Mouse (Mus musculus): ENCODE results near the gene Rbfox2. TPM values are rescaled to one million over a fixed set of nuclear protein-coding genes. Genes with fewer than 3 reads are reported as not detected.

The Rbfox2 gene
- polyA plus RNA-seq, 1 experiment from 2014 or later, result 57.8 TPM

DNA sequence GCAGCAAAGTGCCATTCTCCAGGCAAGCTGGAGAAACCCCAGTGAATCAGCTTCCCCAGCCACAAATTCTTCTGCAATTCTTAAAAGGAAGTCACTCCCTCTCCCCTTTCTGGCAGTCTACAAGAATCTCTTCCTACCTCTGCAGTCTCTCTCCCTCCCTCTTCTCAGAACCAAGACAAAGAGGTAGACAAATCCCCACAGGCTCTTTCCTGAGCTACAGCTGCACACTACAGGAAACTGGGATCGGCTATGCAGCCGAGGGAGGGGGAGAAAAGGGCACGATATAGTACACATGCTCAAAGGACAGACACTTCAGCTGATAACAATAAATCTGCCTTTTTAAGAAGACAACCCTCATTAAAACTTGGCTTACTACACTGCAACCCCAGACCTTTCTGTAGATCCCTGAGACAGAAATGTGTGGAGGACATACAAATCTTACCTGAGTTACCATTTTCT lies 153.7 kb downstream of the Rbfox2 start:
- Histone ChIP-seq H3K27me3 (no peaks in the 10 kb centered on the region), H3K4me2 (peak overlapping the region; percentile 72), H3K9me3 (no peaks in the 10 kb centered on the region), H3K36me3 (no peaks in the 10 kb centered on the region), H3K27ac (peak overlapping the region; percentile 92), H3K4me3 (peak overlapping the region; percentile 58), H3K9ac (peak overlapping the region; percentile 80), H3K4me1 (peaks cover 62% of the 10 kb centered on the region)
- WGBS, result 0% methylated on average over 3 of the region's 3 CpGs
- ATAC-seq (ENCODE audit: insufficient number of reproducible peaks, insufficient read depth, low FRiP score, low TSS enrichment, low read depth), result no peak; the same call in 1 of the 2 replicates

DNA sequence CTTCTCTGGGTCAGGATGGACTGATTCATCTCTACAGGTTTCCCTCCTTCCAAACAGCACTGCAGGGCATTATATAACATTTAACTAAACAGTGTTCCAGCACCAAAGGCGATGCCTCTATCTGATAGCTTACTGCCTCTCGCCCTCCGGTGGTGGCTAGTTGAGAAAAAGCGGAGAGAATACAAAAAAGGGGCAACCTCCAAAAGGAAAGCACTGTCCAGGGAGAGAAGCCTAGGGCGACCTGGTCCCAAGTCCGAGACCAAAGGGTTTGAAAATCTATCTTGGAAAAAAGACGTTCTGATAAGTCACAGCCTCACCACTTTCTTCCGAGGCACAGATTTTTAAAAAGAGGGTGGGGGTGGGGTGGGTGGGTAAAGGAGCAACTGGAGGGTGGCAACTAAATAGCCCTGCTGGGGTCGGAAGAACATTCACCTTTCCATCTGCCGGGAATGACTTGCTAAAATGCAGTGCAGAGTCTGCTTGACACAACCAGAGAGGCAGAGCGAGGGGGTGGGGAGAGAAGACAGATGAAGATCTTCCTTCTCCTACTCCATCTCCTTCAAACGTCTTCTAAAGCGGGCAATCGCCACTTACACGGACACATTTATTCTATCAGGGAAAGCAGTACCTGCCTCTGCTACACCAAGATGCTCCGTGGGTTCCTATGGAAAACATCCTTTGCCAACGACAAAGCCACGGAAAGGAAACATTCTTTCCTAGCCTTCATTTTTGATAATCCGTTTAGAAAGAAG lies 154.3 kb downstream of the Rbfox2 start:
- Histone ChIP-seq H3K9me3 (no peaks in the 10 kb centered on the region), H3K4me2 (peak overlapping the region; percentile 72), H3K4me1 (peaks cover 62% of the 10 kb centered on the region), H3K9ac (peak overlapping the region; percentile 80), H3K27ac (peak overlapping the region; percentile 92), H3K36me3 (no peaks in the 10 kb centered on the region), H3K4me3 (peak overlapping the region; percentile 58), H3K27me3 (no peaks in the 10 kb centered on the region)
- under 1% methylated on average over 19 of the region's 19 CpGs for WGBS
- ATAC-seq (ENCODE audit: insufficient number of reproducible peaks, insufficient read depth, low FRiP score, low TSS enrichment, low read depth), result no peak

DNA sequence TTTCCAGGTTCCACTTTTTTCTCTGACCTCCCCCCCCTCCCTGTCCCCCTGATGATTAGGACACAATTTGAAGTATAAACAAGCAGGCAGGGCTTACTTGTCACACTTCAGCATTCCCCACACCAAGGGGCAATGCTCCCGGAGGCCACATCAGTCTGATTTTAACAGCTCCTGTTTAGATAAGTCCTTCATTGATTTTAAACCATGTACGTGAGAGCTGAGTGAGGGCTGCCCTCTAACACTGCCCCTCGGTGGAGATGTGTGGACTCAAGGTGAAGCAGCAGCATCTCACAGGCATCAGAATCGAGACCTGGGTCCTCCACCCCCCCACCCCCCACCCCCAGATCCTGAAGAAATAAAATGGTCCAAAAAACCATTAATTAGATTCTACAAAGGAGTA lies 155.0 kb downstream of the Rbfox2 start:
- H3K4me1 ChIP-seq, result peaks cover 62% of the 10 kb centered on the region
- ATAC-seq (ENCODE audit: insufficient number of reproducible peaks, insufficient read depth, low FRiP score, low TSS enrichment, low read depth), result no peak
- no peaks in the 10 kb centered on the region for H3K36me3 ChIP-seq
- H3K4me2 ChIP-seq, result peak overlapping the region; percentile 72
- H3K4me3 ChIP-seq, result peak overlapping the region; percentile 58
- H3K9me3 ChIP-seq, result no peaks in the 10 kb centered on the region
- no peaks in the 10 kb centered on the region for H3K27me3 ChIP-seq
- peak overlapping the region; percentile 80 for H3K9ac ChIP-seq
- no peak overlapping the region for H3K27ac ChIP-seq
- 4% methylated on average over 4 of the region's 4 CpGs for WGBS

DNA sequence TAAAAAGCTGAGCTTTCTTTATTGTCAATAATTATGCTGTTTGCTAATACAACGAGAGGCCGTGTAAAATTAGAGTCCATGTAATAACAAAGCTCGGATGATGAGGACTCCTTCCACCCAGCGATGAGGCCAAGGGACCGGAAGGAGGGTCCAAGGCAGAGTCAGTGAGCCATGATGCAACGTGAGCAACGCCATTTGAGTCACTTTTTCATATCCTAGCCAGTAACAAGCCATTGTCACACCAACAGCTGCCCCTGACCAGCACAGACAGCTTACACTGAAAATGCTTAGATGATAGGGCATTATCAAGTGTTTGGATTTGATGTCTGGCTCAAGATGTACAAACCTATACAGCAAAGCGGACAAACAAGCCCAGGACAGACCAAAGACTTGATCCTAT lies 155.6 kb downstream of the Rbfox2 start:
- no peaks in the 10 kb centered on the region for H3K36me3 ChIP-seq
- 42% methylated on average over 8 of the region's 8 CpGs for WGBS
- H3K9me3 ChIP-seq, result no peaks in the 10 kb centered on the region
- ATAC-seq (ENCODE audit: insufficient number of reproducible peaks, insufficient read depth, low FRiP score, low TSS enrichment, low read depth), result no peak
- peak overlapping the region; percentile 58 for H3K4me3 ChIP-seq
- H3K4me2 ChIP-seq, result peak overlapping the region; percentile 72
- peaks cover 59% of the 10 kb centered on the region for H3K4me1 ChIP-seq
- H3K27me3 ChIP-seq, result no peaks in the 10 kb centered on the region
- peak overlapping the region; percentile 94 for H3K27ac ChIP-seq
- H3K9ac ChIP-seq, result peak overlapping the region; percentile 80

DNA sequence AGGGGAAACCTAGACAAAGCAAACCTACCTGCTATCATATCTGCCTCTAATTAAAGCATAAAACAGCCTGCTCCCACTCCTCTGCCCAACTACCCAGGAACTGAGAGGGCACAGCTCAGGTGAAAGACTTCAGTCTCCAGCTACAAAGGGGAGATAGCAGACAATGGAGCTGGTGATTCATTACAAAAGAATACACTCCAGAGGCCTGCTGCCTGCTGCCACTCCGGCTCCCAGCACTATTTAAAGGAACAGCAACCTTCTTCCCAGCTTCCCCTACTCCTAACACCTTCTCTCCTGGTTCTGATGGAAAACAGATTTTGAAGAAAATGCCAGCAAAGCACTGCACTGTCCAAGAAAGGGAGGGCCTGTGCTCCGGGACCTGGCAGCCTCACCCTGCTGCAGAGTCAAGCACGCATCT lies 156.4 kb downstream of the Rbfox2 start:
- no peaks in the 10 kb centered on the region for H3K36me3 ChIP-seq
- ATAC-seq (ENCODE audit: insufficient number of reproducible peaks, insufficient read depth, low FRiP score, low TSS enrichment, low read depth), result peak; percentile 38; the same call in 1 of the 2 replicates
- H3K4me1 ChIP-seq, result peaks cover 63% of the 10 kb centered on the region
- H3K9me3 ChIP-seq, result no peaks in the 10 kb centered on the region
- peak overlapping the region; percentile 64 for H3K9ac ChIP-seq
- 14% methylated on average over 3 of the region's 3 CpGs for WGBS
- no peaks in the 10 kb centered on the region for H3K27me3 ChIP-seq
- peak overlapping the region; percentile 94 for H3K27ac ChIP-seq
- peak overlapping the region; percentile 34 for H3K4me3 ChIP-seq
- peak overlapping the region; percentile 72 for H3K4me2 ChIP-seq

DNA sequence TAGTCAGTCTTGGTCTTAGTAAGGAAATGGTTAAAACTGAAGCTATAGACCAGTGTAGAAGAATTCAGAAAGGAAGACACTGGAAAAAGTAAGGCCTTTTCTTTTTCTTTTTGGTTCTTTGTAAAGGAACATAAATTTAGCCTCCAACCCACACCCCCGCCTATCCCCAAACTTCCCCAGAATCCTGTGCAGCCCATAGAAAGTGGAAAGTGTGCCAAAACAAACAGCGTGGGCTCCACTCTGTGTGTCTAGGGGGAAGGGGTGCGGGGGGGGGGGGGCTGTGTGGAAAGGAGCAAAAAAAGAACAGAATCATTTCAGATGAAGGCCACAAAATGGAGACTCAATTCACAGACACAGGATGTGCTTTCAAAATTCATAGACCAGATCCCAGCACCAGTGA lies 156.8 kb downstream of the Rbfox2 start:
- H3K9me3 ChIP-seq, result no peaks in the 10 kb centered on the region
- peaks cover 63% of the 10 kb centered on the region for H3K4me1 ChIP-seq
- peak overlapping the region; percentile 34 for H3K4me3 ChIP-seq
- peak overlapping the region; percentile 94 for H3K27ac ChIP-seq
- H3K9ac ChIP-seq, result peak overlapping the region; percentile 64
- no peak for ATAC-seq (ENCODE audit: insufficient number of reproducible peaks, insufficient read depth, low FRiP score, low TSS enrichment, low read depth)
- H3K4me2 ChIP-seq, result peak overlapping the region; percentile 72
- no peaks in the 10 kb centered on the region for H3K27me3 ChIP-seq
- no peaks in the 10 kb centered on the region for H3K36me3 ChIP-seq
- 29% methylated on average over 3 of the region's 3 CpGs for WGBS

DNA sequence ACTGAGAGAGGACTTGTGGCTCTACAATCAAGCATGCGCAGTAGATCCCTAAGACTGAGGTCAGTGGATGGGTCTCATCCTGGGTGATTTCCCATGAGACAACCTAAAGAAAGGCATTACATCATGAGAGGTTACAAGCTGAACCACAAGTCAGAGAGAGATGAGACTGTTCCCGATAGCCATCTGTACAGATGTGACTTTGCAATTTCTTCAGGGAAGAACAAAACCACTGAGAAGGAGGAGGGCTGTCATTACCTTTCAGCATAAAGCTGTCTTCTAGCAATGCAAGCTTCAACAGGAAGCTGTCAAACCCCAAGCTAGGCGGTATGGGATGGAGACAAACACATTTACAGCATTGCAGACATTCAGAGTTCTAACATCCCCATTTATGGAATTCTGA lies 157.3 kb downstream of the Rbfox2 start:
- ATAC-seq (ENCODE audit: insufficient number of reproducible peaks, insufficient read depth, low FRiP score, low TSS enrichment, low read depth), result no peak
- no peaks in the 10 kb centered on the region for H3K27me3 ChIP-seq
- H3K9me3 ChIP-seq, result no peaks in the 10 kb centered on the region
- peak overlapping the region; percentile 72 for H3K4me2 ChIP-seq
- H3K9ac ChIP-seq, result peak overlapping the region; percentile 32; the same call in 1 of the 2 replicates
- H3K36me3 ChIP-seq, result no peaks in the 10 kb centered on the region
- H3K27ac ChIP-seq, result peak overlapping the region; percentile 94
- 62% methylated on average over 3 of the region's 3 CpGs for WGBS
- peaks cover 63% of the 10 kb centered on the region for H3K4me1 ChIP-seq
- H3K4me3 ChIP-seq, result no peak overlapping the region

DNA sequence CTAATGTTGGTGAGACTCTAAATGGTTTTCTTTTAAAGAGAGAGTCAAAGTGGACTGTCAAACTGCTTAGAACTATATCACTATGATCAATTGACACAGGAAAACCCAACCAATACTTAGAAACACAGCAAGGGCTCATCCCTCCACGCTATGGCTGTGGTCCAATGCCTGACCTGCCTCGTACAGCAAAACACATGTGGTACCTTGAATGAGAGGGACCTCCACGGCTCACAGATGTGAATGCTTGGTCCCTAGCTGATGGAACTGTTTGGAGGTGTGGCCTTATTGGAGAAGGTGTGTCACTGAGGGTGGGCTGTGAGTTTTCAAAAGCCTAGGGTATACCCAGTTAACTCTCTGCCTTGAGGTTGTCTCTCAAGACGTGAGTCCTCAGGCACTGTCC lies 159.9 kb downstream of the Rbfox2 start:
- Histone ChIP-seq H3K36me3 (no peaks in the 10 kb centered on the region; the same call in 1 of the 2 replicates), H3K4me3 (no peak overlapping the region), H3K9me3 (no peaks in the 10 kb centered on the region), H3K27ac (no peak overlapping the region), H3K4me1 (peaks cover 58% of the 10 kb centered on the region), H3K9ac (no peak overlapping the region), H3K27me3 (no peaks in the 10 kb centered on the region), H3K4me2 (no peak overlapping the region)
- 70% methylated on average over 4 of the region's 4 CpGs for WGBS
- no peak for ATAC-seq (ENCODE audit: insufficient number of reproducible peaks, insufficient read depth, low FRiP score, low TSS enrichment, low read depth)

DNA sequence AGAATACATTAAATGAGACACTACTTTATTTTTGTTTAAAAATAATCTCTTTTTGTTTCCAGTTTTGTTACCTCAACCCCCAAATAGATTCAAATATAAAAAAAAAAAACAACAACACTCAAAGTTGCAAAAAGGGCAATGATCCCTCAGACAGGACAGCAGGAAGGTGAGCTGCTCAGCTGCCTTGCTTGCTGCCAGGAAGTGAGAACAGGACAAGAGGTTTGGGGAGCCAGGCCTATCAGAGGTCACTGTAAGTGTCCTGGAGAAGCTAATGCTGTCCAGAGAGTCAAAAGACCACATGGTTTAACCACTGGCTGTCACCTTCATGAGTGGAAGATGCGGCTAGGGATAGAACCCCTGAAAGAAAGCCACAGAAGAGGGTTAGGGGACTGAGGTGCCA lies 161.8 kb downstream of the Rbfox2 start:
- WGBS, result 88% methylated on average over 1 of the region's 1 CpGs
- Histone ChIP-seq H3K4me3 (no peak overlapping the region), H3K27ac (no peak overlapping the region), H3K9me3 (no peaks in the 10 kb centered on the region), H3K36me3 (peaks cover 8% of the 10 kb centered on the region; the same call in 1 of the 2 replicates), H3K9ac (no peak overlapping the region), H3K4me2 (no peak overlapping the region), H3K27me3 (no peaks in the 10 kb centered on the region), H3K4me1 (peaks cover 50% of the 10 kb centered on the region)
- no peak for ATAC-seq (ENCODE audit: insufficient number of reproducible peaks, insufficient read depth, low FRiP score, low TSS enrichment, low read depth)

DNA sequence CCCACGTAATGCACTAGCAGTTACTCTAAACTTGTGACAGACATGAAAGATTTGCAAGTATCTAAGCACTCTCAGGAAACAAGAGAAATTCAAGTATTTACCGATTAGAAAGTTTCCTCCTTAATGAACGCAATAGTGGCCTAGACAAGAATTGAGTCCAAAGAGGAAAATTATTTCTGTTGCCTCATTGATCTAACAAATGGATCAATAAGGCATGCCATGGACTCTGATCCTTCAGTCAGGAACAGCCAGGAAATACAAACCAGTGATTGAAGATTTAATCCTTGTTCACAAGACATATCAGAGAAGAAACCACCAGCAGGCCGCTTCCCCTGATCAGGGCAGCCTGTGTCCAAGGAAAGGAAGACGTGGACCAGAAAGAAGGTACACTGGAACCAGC lies 164.0 kb downstream of the Rbfox2 start:
- no peak overlapping the region for H3K4me3 ChIP-seq
- H3K27ac ChIP-seq, result no peak overlapping the region
- no peak overlapping the region for H3K4me2 ChIP-seq
- no peak for ATAC-seq (ENCODE audit: insufficient number of reproducible peaks, insufficient read depth, low FRiP score, low TSS enrichment, low read depth)
- no peaks in the 10 kb centered on the region for H3K9me3 ChIP-seq
- 90% methylated on average over 5 of the region's 5 CpGs for WGBS
- peaks cover 8% of the 10 kb centered on the region; the same call in 1 of the 2 replicates for H3K36me3 ChIP-seq
- no peaks in the 10 kb centered on the region for H3K27me3 ChIP-seq
- peaks cover 44% of the 10 kb centered on the region for H3K4me1 ChIP-seq
- no peak overlapping the region for H3K9ac ChIP-seq

DNA sequence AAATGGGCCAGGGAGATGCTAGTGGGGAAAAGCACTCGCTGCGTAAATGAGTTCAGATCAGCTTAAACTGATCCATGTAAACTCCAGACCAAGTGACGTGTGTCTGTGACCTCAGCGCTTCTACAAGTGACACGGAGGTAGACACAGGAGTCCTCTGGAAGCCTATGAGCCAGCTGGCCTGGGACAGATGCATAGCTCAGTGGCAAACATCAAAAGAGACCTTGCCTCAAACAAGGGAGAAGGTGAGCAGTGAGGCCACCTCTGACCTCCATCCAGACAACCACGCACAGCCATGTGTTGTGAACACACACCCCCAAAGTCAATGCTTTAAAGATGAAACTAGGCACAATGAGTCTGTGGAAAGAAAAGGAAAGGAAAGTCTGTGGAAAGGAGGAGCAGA lies 164.5 kb downstream of the Rbfox2 start:
- WGBS, result 76% methylated on average over 6 of the region's 6 CpGs

DNA sequence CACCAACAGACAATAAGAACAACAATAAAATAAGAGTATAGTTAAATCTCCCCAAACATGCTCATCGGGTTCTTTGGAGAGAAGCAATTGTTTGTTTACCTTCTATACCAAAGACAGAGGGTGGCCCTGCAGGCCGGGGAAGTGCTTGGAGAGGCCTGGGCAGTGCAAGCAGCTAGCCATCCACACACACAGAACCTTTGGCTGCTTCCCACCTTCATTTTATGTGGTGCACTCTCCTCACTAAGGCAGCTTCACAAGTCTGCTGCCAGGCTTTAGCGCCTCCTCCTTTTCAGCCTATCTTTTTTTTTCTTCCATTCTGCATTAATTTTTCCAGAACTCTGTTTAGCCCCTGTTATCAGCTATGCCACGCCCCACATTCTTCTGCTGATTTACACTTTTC lies 165.1 kb downstream of the Rbfox2 start:
- Histone ChIP-seq H3K27ac (no peak overlapping the region), H3K9me3 (no peaks in the 10 kb centered on the region), H3K36me3 (peaks cover 8% of the 10 kb centered on the region; the same call in 1 of the 2 replicates), H3K4me3 (no peak overlapping the region), H3K4me1 (peaks cover 38% of the 10 kb centered on the region), H3K9ac (no peak overlapping the region), H3K27me3 (no peaks in the 10 kb centered on the region), H3K4me2 (no peak overlapping the region)
- no peak for ATAC-seq (ENCODE audit: insufficient number of reproducible peaks, insufficient read depth, low FRiP score, low TSS enrichment, low read depth)
- WGBS, result 75% methylated on average over 4 of the region's 4 CpGs

More for the DNA sequence above, 164.5 kb downstream of the Rbfox2 start:
- Histone ChIP-seq H3K27me3 (no peaks in the 10 kb centered on the region), H3K9me3 (no peaks in the 10 kb centered on the region), H3K4me1 (peaks cover 44% of the 10 kb centered on the region), H3K36me3 (peaks cover 8% of the 10 kb centered on the region; the same call in 1 of the 2 replicates), H3K9ac (no peak overlapping the region), H3K4me3 (no peak overlapping the region), H3K4me2 (no peak overlapping the region), H3K27ac (no peak overlapping the region)
- ATAC-seq (ENCODE audit: insufficient number of reproducible peaks, insufficient read depth, low FRiP score, low TSS enrichment, low read depth), result no peak
